Mouse (Mus musculus) stomach, postnatal 0 days (tissue): ENCODE results near the gene Zfp385a.

Experiments used
- CTCF ChIP-seq: IDR thresholded peaks from 2 replicates; pipeline ENCODE4 v1.5.1; 2016; ENCODE audit warnings: antibody characterized with exemption, low read depth, mild to moderate bottlenecking, moderate library complexity
- EP300 ChIP-seq: optimal IDR thresholded peaks from 2 replicates; pipeline ENCODE3; 2016; ENCODE audit warnings: antibody characterized with exemption

- TF ChIP-seq EP300 (no peak), CTCF (no peak)
Measured at GRCm38 (mm10) chr15:103362333-103362732, 22.4 kb upstream of the Zfp385a start.
